Mouse (Mus musculus) CD8-positive naive resting alpha-beta T cell, adult 2 months (primary cell): ENCODE measurements around the gene Dpy30.
"Not testable (repeated sequence)": the region's sequence is repeated elsewhere in the genome, so short reads cannot be mapped to it uniquely, and the experiment has no call there.

Experiments
- DNase-seq, 2 experiments: peaks; one replicate each; pipeline ENCODE4 v3.0.0; 2022; ENCODE audit warnings: low read depth in 2 of 2, low spot score in 2 of 2

Dpy30 gene

DNA sequence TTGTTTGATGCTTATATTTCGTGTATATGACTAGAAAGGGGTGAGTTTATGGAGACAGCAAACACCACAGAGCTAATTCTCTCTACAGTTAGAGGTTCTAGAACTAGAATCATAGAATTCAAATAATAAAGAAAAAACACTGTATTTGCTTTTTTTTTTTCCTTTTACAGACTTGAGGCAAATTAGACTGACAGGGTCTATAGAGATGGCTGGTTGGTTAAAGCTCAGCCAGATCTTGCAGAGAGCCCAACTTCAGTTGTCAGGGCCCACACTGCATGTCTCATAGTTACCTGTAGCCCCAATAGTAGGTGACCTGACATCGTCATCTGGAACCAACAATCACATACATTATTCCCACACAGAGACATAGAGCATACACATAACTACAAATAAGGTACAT is at the start of gene Dpy30:
Gene Dpy30 (minus strand): TSS at position 101 of the 400 bp plus-strand sequence.
- DNase-seq = no peak

DNA sequence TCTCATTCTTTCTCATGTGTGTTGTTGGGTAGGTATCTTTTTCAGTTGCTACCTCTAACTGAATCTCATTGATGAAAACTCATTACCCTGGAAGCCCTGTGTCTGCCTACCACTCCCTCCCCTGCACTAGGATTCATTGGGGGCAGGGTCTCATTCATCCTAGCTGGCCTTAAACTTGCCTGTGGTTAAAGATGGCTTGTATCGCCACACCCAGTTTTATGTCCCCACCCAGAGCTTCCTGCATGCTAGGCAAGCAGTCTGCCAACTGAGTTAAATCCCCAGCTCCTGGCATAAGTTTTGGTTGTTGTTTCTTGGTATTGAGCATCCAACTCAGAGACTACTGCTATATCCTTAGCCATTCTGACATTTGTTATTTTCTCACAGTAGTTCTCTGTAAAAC is 39.8 kb upstream of the Dpy30 start:
- no peak for DNase-seq

DNA sequence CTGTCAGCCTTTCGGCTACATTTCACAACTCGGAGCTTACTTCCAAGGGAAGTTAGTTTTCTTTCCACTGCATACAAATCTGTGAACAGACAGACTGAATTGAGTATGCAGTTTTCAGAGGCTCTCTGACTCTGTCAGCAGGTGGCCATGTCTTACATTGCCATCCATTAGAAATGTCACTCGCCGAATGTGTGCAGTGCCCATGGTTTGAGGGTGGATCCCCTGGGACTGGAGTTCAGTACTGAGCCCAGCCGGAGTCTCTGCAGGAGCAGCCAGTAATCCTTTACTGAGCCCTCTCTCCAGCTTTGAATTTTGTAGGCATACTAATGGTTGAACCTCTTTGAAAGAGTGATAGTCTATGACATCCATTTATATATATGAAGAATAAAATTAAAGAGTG is 17.4 kb upstream of the Dpy30 start:
- DNase-seq = no peak

DNA sequence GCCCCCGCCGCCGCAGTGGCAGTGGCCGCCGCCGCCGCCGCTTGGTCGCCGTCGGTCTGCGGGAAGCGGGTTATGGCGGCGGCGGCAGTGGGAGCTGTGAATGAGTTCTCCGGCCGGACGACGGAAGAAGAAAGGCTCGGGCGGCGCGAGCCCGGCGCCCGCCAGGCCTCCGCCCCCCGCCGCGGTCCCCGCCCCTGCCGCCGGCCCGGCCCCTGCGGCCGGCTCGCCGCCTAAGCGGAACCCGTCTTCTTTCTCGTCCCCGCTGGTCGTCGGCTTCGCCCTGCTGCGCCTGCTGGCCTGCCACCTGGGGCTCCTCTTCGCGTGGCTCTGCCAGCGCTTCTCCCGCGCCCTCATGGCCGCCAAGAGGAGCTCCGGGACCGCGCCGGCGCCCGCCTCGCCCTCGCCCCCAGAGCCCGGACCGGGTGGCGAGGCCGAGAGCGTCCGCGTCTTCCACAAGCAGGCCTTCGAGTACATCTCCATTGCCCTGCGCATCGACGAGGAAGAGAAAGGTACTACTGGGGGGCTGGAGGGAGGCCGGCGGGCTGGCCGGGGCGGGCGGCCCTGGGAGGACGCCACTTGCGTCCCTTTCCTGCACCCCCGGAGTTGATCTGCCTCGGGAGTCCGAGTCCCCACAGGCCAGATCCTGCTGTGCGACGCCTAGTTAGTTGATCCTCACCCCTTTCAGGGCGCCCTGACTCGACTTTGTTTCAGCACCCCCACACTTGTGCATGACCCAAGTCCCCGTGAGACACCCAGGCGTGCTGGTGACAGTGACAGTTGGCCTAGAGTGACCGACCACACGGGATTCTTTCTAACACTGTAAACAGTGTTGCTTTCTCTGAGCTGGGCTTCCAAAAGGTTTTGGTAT is 15.4 kb upstream of the Dpy30 start, which contains the start of gene Spast:
Gene Spast (plus strand): TSS at position 51 of the 868 bp plus-strand sequence.
- peak; percentile 46 to 47 for DNase-seq

DNA sequence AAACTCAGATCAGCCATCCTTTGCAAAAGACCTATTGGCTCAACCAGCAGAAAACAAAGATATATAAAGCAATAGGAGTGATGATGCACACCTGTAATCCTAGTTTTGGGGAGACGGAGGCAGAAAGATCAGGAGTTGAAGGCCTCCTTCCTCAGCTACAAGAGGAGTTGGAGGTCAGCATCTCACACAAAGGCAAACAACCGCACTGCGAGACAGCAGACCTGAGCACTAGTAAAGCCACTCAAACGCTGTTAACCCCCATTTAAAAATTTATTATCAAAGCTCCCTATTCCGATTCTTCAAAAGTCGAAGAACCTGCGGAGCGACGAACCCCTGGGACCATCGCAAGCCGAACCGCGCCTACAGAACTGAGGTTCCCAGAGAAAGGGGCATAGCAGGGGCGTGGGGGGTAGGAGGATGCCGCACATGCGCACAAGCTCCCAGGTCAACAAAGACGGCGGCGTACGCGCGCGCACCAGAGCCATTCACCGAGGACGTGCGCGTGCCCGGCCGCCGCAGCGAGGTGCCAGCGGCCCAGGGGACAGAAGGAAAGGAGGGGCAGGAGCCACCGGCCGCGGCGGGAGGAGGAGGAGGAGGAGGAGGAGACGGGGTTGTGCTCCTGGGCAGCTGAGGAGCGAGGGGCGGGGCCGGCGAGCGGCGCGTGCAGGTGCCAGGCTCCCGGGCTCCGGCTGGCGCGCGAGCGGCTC is 14.6 kb upstream of the Dpy30 start:
- DNase-seq = peak; percentile 86 to 87

DNA sequence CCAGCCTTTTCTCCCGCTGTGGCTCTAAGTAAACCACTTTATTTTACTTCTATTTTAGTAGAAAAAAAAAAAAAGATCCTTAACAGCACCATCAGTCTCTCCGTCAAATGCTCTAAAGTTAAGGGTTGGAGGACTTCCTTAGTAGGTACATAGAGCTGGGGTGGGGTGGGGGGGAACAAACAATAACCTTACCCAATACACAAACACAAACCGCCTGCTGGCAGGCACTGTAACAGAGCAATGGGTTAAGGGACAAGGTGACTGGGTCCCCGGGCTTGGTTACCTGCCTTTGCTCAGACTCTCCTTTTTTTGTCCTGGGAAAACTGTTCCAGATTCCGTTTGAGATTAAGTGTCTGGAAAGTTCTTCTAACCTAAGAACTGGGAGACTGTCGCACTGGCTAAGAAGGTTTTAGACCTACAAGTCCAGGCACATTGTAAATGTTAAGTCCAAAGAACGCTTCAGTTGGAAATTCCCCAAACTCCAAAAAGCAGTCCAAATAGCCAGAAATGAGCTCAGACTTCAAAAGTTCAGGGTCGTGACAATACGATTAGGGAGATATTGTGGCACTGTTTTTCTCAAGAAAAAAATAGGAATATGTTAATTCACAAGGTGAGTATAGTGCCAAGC is 7.4 kb upstream of the Dpy30 start:
- DNase-seq = no peak

DNA sequence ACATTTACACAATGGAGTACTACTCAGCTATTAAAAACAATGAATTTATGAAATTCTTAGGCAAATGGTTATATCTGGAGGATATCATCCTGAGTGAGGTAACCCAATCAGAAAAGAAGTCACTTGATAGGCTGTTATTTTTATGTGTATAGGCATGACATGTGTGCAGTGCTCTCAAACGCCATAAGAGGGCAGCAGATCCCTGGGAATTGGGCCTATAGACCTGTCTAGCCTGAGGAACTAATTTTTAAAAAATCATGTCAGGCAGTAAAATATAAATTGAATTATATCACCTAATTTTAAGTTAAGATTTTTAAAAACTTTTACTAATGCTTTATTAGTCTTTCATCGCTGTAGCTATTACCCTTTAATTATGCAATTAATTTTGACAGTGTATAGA is 4.4 kb upstream of the Dpy30 start:
- peak; percentile 37 to 51 for DNase-seq

DNA sequence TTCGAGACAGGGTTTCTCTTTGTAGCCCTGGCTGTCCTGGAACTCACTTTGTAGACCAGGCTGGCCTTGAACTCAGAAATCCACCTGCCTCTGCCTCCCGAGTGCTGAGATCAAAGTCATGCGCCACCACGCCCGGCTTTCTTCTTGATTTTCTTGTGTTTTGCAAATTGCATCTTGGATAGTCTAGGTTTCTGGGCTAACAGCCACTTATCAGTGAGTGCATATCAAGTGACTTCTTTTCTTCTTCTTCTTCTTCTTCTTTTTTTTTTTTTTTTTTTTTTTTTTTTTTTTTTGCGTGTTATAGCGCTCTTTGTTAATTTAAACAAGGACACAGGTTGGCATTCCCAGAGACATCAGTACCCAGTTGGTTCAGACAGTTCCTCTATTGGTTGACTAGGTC is 3.5 kb upstream of the Dpy30 start:
- not testable (repeated sequence) for DNase-seq

DNA sequence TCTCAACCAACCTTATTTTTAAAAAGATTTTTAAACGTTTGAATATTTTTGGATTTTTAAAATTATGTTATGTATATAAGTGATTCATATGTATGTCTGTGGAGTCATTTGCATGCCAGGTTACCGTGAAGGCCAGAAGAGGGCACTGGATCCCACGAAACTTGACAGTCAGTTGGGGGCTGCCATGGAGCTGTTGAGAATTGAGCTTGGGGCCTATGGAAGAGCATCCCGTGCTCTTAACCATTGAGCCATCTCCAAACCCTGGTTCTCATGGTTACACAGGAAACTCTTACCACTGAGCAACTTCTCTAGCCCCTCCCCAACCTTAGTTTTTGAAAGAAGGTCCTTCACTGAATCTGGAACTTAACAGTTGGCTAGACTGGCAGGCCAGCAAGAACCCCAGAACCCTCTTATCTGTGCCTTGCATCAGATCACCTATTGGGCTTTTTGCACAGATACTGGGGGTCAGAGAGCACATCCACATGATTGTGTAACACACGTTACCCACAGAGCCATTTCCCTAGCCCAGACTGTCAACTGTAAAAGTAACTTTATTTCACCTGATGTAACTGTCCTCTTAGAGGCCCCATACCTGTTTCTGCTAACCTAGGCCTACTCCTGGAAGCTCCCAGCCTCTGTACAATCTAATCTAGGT is 1.2 kb downstream of the Dpy30 start:
- peak in 1 of 2 experiments; percentile 39 for DNase-seq

DNA sequence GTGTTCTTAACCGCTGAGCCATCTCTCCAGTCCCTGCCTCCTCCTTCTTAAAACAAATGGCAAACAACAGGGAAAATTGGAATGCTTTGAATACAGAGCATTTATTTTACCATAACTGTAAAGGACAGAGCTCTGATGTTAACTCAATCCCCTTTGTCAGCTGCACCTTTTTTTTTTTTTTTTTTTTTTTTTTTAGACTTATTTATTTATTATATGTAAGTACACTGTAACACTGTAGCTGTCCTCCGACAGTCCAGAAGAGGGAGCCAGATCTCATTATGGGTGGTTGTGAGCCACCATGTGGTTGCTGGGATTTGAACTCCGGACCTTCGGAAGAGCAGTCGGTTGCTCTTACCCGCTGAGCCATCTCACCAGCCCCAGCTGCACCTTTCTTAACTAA is 5.0 kb downstream of the Dpy30 start:
- DNase-seq = no peak

DNA sequence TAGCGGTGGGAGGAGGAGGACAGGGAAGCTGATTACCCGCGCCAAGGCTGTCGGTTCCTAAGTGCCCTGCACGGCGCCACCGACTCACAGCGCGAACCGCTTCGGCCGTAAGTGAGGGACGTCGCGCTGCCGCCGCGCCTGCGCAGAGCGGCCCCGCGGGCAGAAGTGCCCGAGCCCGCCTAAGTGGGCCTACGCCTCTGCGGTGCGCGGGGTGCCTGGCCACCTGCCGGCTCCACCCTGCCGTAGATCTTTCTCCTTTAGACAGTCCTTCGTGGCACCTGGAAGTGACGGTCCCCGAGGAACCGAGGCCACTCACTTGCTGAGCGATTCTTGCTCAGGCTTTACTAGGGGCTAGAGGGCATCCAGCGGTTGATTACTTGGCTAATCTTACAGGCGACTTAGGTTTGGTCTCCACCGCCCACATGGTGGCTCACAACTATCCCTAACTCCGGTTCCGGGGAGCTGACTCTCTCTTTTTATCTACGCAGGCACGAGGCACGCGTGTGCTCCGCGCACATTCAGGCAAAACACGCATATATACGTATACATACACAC is 7.4 kb downstream of the Dpy30 start:
- peak; percentile 84 to 87 for DNase-seq

DNA sequence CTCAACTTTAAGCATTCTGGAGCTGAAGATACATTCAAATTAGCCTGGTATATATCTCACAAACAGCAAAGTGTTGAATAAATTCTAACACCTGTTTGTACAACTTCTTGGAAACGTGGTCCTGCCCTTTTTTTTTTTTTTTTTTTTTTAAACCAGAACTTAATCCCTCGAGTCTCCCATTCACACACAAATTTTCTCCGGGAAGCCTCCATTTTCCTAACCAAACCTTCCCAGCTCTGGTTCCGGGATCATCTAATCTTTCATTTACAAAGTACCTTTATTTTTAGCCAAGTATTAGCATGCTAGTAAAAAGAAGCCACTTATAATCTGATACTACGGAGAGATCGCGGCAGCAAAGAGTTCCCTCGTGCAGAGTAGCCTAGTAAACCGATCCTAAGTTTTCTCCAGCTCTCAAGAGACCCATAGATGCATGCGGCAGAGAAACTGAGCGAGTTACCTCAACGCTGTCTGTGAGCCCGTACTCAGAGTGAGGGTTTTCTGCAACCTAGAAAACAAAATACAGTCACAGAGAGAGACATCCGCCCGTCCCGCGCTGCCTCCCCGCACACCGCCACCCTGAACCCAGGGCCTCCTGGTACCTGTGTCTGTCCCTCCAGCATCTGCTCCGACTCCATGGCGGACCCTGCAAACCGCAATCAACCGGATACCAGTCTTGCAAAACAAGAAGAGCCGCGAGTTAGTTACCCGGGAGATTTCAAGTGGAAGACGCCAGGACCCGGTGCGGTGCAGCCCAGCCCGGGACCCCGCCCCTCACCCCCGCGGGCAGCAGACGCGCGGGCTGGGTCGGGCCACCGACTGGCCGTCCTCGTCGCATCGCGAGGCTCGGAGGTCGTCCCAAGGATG is 8.1 kb downstream of the Dpy30 start:
- DNase-seq = no peak

DNA sequence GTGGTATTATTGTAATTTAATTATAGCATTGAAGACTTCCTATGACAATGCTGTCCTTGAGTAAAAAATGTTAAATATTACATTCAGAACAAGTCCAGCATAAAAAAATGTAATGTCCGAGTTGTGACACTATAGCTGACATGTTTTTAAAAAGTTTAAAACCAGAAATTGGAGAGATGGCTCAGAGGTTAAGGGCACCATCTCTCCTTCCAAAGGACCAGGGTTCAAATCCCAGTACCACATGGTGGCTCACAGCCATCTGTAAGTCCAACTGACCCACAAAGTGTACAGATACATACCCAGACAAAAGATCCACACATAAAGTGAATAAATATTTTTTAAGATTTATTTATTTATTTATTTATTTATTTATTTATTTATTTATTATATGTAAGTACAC is 17.7 kb downstream of the Dpy30 start:
- DNase-seq = no peak

DNA sequence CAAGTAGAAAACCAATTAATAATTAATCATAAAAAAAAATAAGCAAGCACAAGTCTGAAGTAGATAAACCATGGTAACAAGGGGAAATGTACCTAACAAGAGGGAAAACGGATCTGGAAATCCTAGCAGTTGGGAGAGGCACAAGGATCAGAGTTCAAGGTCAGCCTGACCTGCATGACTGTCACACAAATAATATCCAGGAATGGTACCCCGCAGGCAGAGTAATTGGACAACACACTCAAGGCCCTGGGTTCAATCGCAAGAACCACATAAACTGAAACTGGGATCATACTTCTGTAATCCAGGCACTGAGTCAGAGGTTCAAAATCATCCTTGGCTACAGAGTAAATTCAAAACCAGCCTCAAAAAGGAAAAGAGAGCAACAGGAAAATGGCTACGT is 18.1 kb downstream of the Dpy30 start:
- DNase-seq = no peak

DNA sequence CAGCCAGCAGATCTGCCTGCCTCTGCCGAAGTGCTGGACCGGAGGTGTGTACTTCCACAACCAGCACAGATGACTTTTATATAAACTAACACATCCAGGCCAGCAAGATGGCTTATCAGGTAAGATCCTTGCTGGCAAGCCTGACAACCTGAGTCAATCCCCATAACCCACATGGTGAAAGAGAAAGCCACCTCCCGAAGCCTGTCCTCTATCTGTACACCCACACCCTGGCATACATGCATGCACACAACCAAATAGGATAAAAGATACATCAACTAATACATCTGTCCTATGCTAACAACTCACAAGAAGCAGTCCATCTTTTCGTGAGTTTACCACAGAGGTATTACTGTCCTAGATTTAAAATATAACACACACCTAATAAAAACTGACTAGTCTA is 19.7 kb downstream of the Dpy30 start:
- DNase-seq = no peak

DNA sequence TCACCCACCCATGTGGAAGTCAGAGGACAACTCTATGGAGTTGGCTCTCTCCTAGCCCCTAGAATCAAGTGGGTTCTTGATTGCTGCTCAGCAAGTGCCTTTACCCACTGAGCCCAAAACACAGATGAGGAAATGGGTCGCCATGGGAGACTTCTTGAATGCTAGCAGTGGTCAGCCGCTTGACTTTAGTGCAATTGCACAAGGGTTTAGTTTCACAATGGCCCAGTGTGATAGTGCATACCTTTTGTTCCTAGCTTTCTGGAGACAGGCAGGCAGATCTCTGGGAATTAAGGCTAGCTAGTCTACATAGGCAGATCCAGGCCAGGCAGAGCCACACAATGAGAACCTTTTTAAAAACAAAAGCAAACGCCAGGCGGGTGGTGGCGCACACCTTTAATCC is 23.7 kb downstream of the Dpy30 start:
- DNase-seq = no peak

DNA sequence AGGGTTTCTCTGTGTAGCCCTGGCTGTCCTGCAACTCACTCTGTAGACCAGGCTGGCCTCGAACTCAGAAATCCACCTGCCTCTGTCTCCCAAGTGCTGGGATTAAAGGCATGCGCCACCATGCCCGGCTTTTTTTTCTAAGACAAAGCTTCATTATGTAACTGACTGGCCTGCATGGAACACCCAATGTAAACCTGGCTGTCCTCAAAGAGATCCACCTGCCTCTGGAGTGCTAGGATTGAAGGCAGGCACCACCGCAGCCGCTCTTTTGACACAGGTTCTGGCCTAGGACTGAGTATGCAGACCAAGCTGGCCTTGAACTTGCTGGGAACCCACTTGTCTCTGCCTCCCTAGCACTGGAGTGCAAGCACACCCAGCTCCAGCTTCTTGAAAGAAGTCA is 26.8 kb downstream of the Dpy30 start:
- DNase-seq = not testable (repeated sequence)

DNA sequence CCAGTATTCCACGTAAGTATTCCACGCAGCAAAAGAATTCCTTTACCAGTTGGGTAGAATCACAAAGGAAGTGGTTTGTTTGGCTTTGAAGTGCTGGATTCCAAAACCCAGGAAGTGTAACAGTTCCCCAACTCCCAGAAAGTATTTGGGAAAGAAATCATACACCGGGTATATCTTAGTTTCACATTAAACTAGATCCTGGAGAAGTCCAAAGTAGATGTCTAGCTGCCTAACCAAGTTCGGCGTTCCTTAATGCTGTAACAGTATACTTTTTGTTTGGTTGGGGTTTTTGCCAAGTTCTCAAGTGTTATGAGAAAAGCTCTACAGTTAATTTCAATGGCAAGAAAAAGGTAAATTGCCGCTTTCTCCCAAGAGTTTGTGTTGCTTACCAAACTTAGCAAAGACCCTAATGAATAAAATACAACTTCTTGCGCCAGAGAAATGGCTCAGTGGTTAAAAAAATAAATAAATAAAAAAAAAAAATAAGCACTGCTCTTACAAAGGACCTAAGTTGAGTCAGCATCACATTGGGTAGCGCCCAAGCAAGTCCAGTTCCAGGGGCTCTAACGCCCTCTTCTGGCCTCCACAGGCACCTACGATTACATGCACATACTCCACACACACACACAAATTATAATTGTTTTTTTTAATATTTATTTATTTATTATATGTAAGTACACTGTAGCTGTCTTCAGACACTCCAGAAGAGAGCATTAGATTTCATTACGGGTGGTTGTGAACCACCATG is 27.5 kb downstream of the Dpy30 start:
- peak in 1 of 2 experiments; percentile 28 for DNase-seq
